Mouse (Mus musculus): ENCODE results near the gene Mtrex.

The Mtrex gene

GRCm38 (mm10) chr13:112825479-112825878 lies 101.7 kb downstream of the Mtrex start:
- no peak for DNase-seq (ENCODE audit: low read depth)

DNA sequence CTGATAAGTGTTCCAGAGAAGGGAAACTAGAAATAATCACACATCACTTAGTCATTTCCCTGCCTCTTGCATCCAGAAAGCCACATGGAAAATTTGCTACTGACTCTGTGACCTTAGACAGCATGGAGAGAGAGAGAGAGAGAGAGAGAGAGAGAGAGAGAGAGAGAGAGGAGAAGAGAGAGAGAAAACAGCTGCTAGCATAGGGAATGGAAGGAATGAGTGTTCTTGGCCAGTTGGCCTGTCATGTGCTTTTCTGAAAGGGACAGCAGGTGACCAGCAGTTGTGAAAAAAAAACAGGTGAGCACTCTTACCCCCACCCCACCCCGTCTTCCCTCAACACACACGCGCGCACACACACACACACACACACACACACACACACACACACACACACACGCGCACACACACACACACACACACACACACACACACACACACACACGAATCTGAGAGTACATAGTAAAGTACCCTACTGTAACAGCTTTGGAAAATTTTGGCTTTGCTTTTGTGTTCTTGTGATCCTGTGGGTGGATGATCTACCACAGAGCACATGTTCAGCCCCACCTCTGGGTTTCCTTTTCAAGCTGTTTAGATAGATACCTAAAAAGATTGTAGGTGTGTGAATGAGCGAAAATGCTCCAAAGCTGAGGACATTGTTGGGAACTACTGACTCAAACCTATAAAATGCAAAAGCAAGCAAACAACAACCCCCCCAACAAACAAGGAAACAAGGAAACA lies 103.1 kb downstream of the Mtrex start:
- peak; percentile 3 for DNase-seq (ENCODE audit: low read depth)

- DNase-seq (ENCODE audit: low read depth), result no peak
Measured at GRCm38 (mm10) chr13:112823236-112823910, 103.8 kb downstream of the Mtrex start.

DNA sequence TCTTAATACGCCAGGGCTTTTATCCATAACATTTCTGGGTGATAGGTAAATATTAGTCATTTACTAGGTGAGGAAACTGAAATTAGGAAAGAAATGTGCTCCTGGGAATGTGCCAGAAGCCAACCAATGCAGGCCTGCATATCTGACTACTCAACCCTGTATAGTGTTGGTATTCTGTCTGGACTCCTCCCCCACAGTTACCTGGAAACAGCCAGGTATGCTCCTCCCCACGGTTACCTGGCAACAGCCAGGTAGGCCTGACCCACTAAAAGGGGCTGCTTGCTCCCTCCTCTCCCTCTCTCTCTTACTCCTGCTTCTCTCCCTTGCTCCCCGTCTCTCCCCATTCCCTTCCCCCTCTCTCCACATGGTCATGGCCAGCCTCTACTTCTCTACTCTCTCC lies 104.8 kb downstream of the Mtrex start:
- DNase-seq (ENCODE audit: low read depth), result no peak

- no peak for DNase-seq (ENCODE audit: low read depth)
Measured at GRCm38 (mm10) chr13:112818125-112818524, 109.1 kb downstream of the Mtrex start.
